Mouse (Mus musculus): ENCODE measurements around the gene Mcemp1. TPM values are rescaled to one million over a fixed set of nuclear protein-coding genes. Genes with fewer than 3 reads are reported as not detected.

Gene Mcemp1
- polyA plus RNA-seq, 1 experiment = 142 TPM

DNA sequence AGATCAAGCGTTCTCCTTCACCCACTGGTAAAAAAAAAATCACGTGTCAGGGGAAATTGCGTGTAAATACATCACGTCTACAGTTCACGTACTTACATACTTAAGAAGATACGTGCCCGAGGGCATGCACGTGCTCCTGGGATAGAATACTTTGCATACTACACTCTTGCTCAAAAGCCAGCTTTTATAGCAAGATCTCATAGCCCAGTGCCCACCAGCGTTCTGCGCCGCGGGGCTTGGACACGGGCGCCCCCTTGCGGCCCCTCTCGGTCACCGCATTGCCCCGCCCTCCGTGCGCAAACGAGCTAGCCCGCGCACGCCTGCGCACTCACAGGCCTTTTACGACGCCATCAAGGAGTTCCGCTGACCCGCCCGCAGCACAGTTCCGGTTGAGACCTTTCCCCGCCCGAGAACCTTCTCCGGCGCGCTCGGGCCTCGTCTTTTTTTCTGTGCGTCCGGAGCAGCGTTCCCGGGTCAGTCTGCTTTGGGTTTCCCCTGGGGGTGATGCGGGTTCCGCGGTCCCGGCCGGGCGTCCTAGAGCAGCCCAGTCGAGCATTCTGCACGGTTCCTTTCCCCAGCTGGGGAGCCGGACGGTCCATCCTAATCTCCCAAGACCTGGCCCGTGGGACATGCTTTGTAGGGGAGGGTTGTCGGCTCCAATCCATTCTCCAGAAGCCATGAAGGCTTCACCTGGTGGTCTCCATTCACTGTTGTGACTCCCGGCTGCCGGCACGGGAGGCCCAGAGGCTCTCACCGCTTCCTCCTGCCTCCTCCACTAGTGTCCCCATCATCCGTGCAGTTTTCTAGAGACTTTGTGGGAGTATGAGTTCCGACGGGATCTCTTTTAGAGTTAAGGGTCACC lies 10.8 kb downstream of the Mcemp1 start, which contains the start of gene Trappc5:
Gene Trappc5, plus strand, starts transcription at position 169 of the 862 bp plus-strand sequence.
- WGBS = under 1% methylated on average over 61 of the region's 61 CpGs
- H3K4me1 ChIP-seq (ENCODE audit: control insufficient read depth, insufficient read depth, low read length) = peaks cover 1% of the 10 kb centered on the region; the same call in 1 of the 2 replicates
- peak within 1 kb of the TSS; percentile 95 for H3K27ac ChIP-seq (ENCODE audit: control insufficient read depth, insufficient read depth, low read depth, low read length, poor library complexity)
- peak; percentile 86 for TF ChIP-seq CTCF (IDR thresholded peaks at IDR 0.05; ENCODE audit: control insufficient read depth, insufficient read depth, low read length)
- peak; percentile 63; the same call in 1 of the 2 replicates for TF ChIP-seq POLR2A (IDR thresholded peaks at IDR 0.05; ENCODE audit: borderline replicate concordance, control insufficient read depth, low read depth, low read length)
- peak within 1 kb of the TSS; percentile 99 for H3K4me3 ChIP-seq (replicated peaks; ENCODE audit: control insufficient read depth, low read depth, low read length)

DNA sequence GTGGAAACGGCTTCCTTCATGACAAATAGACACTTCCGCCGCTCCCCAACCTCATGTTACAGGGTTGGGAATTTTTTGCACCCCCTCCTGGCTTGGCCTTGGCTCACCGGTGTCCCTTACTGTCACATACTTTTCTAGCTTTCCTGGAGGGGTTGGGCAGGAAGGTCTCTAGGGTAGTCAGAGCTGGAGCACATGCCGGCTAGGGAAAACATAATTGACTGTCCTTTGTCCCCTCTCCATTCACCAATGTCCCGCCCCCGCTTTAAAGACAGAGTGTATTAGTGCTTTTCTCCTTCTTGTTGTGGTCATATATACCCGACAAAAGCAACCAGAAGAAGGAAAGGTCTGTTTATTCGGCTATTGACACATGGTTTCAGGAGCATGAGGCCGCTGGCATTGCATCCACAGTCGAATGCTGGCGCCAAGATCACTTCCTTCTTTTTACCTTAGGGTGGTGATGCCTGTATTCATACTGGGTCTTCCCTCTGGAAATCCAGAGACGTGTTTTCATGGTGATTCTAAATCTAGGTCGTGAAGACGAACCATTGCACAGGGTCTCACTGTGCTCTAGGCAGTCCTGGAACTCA lies 11.5 kb downstream of the Mcemp1 start:
- under 1% methylated on average over 15 of the region's 15 CpGs for WGBS
- peaks cover 1% of the 10 kb centered on the region; the same call in 1 of the 2 replicates for H3K4me1 ChIP-seq (ENCODE audit: control insufficient read depth, insufficient read depth, low read length)
- H3K27ac ChIP-seq (ENCODE audit: control insufficient read depth, insufficient read depth, low read depth, low read length, poor library complexity) = peak overlapping the region; percentile 95
- TF ChIP-seq POLR2A (IDR thresholded peaks at IDR 0.05; ENCODE audit: borderline replicate concordance, control insufficient read depth, low read depth, low read length) (no peak), CTCF (IDR thresholded peaks at IDR 0.05; ENCODE audit: control insufficient read depth, insufficient read depth, low read length) (no peak)
- peak overlapping the region; percentile 99 for H3K4me3 ChIP-seq (replicated peaks; ENCODE audit: control insufficient read depth, low read depth, low read length)

DNA sequence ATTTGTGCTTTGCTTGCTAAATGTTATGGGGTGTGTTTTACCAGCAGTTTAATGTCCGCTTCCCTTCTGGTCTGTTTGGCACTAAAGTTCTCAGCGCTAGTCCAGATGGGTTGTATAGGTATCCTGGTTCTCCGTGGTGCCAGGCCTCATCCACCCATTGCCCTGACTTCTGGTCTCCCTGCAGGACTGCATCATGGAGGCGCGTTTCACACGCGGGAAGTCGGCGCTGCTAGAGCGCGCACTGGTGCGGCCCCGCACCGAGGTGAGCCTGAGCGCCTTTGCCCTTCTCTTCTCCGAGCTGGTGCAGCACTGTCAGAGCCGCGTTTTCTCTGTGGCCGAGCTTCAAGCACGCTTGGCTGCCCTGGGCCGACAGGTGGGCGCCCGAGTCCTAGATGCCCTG lies 13.3 kb downstream of the Mcemp1 start:
- WGBS = 97% methylated on average over 23 of the region's 23 CpGs
- Histone ChIP-seq H3K4me3 (replicated peaks; ENCODE audit: control insufficient read depth, low read depth, low read length) (no peak overlapping the region), H3K4me1 (ENCODE audit: control insufficient read depth, insufficient read depth, low read length) (peaks cover 1% of the 10 kb centered on the region; the same call in 1 of the 2 replicates), H3K27ac (ENCODE audit: control insufficient read depth, insufficient read depth, low read depth, low read length, poor library complexity) (no peak overlapping the region)
- TF ChIP-seq POLR2A (IDR thresholded peaks at IDR 0.05; ENCODE audit: borderline replicate concordance, control insufficient read depth, low read depth, low read length) (no peak), CTCF (IDR thresholded peaks at IDR 0.05; ENCODE audit: control insufficient read depth, insufficient read depth, low read length) (no peak)

DNA sequence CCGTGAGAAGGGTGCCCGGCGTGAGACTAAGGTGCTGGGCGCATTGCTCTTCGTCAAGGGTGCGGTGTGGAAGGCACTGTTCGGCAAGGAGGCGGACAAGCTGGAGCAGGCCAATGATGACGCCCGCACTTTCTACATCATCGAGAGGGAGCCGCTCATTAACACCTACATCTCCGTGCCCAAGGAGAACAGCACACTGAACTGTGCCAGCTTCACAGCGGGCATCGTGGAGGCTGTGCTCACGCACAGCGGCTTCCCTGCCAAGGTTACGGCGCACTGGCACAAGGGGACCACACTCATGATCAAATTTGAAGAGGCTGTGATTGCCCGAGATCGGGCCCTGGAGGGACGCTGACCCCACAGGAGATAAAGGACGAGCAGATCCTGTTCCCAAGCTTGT lies 13.7 kb downstream of the Mcemp1 start:
- WGBS = 92% methylated on average over 23 of the region's 23 CpGs
- Histone ChIP-seq H3K4me1 (ENCODE audit: control insufficient read depth, insufficient read depth, low read length) (peaks cover 1% of the 10 kb centered on the region; the same call in 1 of the 2 replicates), H3K4me3 (replicated peaks; ENCODE audit: control insufficient read depth, low read depth, low read length) (no peak overlapping the region), H3K27ac (ENCODE audit: control insufficient read depth, insufficient read depth, low read depth, low read length, poor library complexity) (no peak overlapping the region)
- TF ChIP-seq CTCF (IDR thresholded peaks at IDR 0.05; ENCODE audit: control insufficient read depth, insufficient read depth, low read length) = no peak
- no peak for TF ChIP-seq POLR2A (IDR thresholded peaks at IDR 0.05; ENCODE audit: borderline replicate concordance, control insufficient read depth, low read depth, low read length)

DNA sequence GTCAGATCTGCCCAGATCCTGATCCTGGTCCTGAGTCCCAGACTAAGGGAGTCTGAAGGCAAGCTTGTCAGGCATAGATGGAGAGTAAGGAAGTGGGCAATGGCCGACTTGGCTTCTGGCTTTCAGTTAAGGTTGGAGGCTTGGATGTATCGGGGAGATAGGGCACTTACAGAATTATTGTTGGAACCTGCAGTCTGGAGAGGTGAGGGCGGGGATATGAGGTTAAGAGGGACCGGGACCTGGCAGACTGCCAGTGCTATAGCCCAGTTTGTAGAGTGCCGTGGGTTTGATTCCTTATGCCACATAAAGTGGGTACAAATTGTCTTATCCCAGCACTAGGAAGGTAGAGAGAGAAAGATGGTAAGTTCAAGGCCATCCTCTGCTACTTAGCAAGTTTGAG lies 14.1 kb downstream of the Mcemp1 start:
- peaks cover 1% of the 10 kb centered on the region; the same call in 1 of the 2 replicates for H3K4me1 ChIP-seq (ENCODE audit: control insufficient read depth, insufficient read depth, low read length)
- H3K4me3 ChIP-seq (replicated peaks; ENCODE audit: control insufficient read depth, low read depth, low read length) = no peak overlapping the region
- TF ChIP-seq POLR2A (IDR thresholded peaks at IDR 0.05; ENCODE audit: borderline replicate concordance, control insufficient read depth, low read depth, low read length) (no peak), CTCF (IDR thresholded peaks at IDR 0.05; ENCODE audit: control insufficient read depth, insufficient read depth, low read length) (no peak)
- H3K27ac ChIP-seq (ENCODE audit: control insufficient read depth, insufficient read depth, low read depth, low read length, poor library complexity) = no peak overlapping the region
- 76% methylated on average over 5 of the region's 5 CpGs for WGBS

DNA sequence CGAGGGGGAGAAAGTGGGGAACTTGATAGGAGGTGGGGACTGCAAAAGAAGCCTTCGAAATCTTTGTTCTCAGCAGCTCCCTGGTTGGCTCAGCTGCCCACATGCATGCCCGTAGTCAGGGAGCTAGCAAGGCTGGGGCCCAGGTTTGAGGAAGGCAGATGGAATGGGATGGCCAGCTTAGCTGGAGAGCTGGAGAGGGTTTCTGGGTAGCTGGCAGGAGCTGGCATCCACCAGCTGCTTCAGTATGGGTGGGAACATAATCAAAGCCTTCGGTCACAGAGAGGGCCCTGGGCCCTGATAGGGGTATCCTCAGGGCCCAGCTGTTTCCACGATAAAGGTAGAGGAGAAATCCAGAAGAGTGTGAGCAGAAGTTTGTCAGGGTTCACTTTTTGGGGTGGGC lies 16.9 kb downstream of the Mcemp1 start:
- Histone ChIP-seq H3K4me1 (ENCODE audit: control insufficient read depth, insufficient read depth, low read length) (peaks cover under 1% of the 10 kb centered on the region; the same call in 1 of the 2 replicates), H3K4me3 (replicated peaks; ENCODE audit: control insufficient read depth, low read depth, low read length) (no peak overlapping the region), H3K27ac (ENCODE audit: control insufficient read depth, insufficient read depth, low read depth, low read length, poor library complexity) (no peak overlapping the region)
- TF ChIP-seq CTCF (IDR thresholded peaks at IDR 0.05; ENCODE audit: control insufficient read depth, insufficient read depth, low read length) (no peak), POLR2A (IDR thresholded peaks at IDR 0.05; ENCODE audit: borderline replicate concordance, control insufficient read depth, low read depth, low read length) (no peak)
- WGBS = 76% methylated on average over 5 of the region's 5 CpGs

DNA sequence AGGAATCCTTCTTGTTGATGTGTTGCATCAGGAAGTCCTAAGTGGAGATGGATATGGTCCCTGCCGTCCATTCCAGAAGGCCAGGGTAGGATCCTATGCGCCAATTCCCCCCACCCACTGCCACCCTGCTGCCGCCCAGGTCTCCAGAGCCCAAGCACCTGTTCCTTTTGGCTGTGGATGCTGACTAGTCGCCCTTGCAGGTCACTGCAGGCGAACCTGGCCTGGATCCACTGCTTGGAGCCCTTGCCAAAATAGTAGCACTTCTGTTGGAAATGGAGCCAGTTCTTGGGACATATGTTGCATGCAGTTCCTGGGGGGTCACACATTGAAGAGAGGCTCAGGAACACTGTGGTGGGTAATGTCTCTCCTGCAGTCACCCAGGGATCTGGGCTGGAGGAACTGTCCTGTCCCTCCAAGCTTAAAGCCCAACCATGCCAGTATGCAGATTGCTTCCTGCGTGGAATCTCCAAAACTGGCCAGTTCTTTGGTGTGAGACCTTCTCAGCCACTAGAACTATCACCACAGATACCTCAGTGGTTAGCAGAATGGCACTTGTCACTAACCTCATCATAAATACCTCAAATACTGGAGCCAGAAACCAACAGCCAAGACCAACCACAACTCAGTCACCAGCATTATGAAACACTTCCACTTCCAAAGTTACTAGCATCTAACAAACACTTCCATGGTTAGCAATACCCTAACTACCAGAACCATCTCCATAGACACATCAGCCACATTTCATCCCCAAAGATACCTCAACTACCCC lies 18.0 kb downstream of the Mcemp1 start:
- no peak overlapping the region for H3K27ac ChIP-seq (ENCODE audit: control insufficient read depth, insufficient read depth, low read depth, low read length, poor library complexity)
- WGBS = 70% methylated on average over 6 of the region's 6 CpGs
- H3K4me1 ChIP-seq (ENCODE audit: control insufficient read depth, insufficient read depth, low read length) = no peaks in the 10 kb centered on the region; the same call in 1 of the 2 replicates
- no peak overlapping the region for H3K4me3 ChIP-seq (replicated peaks; ENCODE audit: control insufficient read depth, low read depth, low read length)
- TF ChIP-seq POLR2A (IDR thresholded peaks at IDR 0.05; ENCODE audit: borderline replicate concordance, control insufficient read depth, low read depth, low read length) = no peak
- no peak for TF ChIP-seq CTCF (IDR thresholded peaks at IDR 0.05; ENCODE audit: control insufficient read depth, insufficient read depth, low read length)
